Mouse (Mus musculus) cerebellum, adult (tissue): ENCODE measurements around the gene Sec14l5.
"Not testable (repeated sequence)": the region's sequence is repeated elsewhere in the genome, so short reads cannot be mapped to it uniquely, and the experiment has no call there.

Source experiments
- ATAC-seq: cut with Nextera tagmentation; 2 replicates; pipeline ENCODE4 v1.9.2; 2017; ENCODE audit warnings: mild to moderate bottlenecking, moderate library complexity, mixed read lengths; ENCODE audit not compliant: insufficient number of reproducible peaks, low FRiP score, low TSS enrichment

Sec14l5 gene

DNA sequence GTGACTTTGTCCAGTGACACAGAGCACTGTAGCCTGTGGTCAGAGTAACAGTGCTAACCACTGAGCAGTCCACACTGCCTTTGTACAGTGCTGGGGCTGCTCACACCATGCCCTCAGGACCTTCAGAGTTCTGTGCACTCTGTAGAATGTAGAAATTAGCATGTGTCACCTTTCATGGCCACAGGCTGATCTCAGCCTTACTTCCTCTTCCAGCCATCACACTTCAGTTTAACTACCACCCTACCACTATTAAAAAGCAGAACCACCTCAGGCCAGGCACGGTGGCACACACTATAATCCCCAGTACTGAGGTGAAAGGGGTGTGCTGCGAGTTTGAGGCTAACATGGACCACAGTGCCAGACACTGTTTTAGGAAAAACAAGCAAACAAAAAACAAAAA lies 63.5 kb downstream of the Sec14l5 start:
- ATAC-seq: no peak

GRCm38 (mm10) chr16:5212150-5212549 lies 65.2 kb downstream of the Sec14l5 start:
- ATAC-seq: no peak

GRCm38 (mm10) chr16:5214126-5214525 lies 67.2 kb downstream of the Sec14l5 start:
- ATAC-seq: no peak

GRCm38 (mm10) chr16:5216686-5217085 lies 69.8 kb downstream of the Sec14l5 start:
- ATAC-seq: no peak

DNA sequence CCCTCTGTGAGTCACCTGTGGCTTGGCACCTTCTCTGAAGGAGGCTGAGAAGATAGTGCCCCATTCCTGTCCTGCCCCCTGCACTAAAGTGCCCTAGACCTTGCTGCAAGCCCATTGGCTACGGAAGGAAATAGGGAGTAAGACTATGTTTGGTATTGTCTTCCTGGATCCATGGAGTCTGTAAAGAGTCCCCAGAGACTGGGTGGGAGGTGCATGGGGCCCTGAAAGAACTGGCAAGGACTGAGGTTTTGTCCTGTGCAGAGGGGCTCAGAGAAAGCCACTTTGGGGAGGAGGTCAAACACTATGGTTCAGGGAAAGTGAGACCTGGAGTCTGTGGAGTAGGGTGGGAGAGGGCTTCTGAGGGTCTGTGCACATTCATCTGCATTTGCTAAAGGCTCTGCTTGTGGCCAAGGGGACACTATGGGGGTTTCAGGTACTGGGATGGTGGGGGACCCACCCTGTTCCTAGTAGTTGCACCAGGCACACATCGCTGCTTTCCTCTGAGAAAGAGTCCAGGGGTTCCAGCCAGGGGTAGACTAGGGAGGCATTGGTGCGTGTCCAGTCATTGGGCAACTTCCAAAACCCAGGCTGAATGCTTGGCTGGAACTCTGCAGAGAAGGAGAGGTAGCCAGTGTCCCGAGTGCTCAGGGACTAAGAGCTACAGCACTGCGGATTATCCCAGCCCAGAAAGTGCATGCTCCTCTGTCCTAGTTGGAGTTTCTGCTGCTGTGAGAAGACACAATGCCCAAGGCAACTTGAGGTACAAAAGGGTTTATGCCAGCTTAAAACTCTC lies 70.6 kb downstream of the Sec14l5 start:
- no peak for ATAC-seq

DNA sequence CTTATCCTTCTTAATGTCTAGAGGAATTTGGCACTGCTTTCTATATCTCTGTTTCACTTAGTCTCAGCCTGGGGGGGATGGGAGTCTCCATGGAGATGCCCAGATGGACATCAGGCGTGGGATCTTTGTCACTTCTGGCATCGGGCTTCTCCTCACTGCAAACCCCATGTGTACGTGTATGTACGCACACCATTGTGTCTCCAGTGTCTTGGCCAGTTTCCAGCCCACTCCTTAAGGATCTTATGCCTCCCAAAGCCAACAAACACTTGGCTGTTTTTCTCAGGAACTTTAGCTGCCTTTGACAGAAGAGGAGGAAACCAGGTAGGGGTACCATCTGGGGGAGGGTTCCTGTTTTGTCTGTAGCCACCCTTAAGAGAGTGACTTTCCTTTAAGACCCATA lies 74.5 kb downstream of the Sec14l5 start:
- no peak for ATAC-seq

DNA sequence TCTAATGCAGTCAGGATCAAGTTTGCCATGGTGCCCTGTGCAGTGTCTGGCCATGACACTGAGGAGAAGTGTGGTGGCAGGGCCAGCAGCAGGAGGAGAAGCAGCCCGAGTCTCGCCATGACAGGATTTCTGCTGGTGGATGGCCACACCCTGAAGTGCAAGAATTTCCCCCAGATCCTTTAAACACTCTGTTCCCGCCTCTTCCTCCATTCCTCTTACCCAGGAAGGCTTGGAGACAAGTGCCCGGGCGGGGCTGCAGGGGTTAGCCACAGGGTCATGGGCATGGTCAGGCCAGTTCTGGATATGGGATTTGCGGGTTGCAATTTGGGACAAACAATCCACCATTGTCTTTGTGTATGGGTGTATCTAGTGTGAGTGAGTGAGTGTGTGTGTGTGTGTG lies 75.2 kb downstream of the Sec14l5 start, which contains the start of gene AU021092:
AU021092 (minus strand) TSS at position 160 of the 400 bp plus-strand sequence.
- no peak for ATAC-seq

DNA sequence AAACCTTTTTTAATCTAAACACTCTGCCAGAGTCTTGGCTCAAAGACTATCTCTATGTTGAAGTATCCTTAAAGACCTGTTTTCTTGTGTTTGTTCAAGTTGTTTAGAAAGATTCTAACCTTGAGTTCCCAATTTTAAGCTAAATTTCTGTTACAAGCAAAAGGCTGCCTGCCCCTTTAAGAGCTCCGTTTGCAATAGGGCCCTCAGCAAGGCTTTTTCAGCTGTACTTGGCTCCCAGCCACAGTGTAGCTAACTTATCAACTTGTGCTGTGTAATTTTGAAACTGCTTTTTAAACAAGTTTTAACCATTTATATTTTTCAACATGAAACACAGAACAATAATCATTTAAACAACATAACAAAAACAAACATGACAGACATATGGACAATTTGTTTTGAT lies 79.6 kb downstream of the Sec14l5 start:
- not testable (repeated sequence) for ATAC-seq

DNA sequence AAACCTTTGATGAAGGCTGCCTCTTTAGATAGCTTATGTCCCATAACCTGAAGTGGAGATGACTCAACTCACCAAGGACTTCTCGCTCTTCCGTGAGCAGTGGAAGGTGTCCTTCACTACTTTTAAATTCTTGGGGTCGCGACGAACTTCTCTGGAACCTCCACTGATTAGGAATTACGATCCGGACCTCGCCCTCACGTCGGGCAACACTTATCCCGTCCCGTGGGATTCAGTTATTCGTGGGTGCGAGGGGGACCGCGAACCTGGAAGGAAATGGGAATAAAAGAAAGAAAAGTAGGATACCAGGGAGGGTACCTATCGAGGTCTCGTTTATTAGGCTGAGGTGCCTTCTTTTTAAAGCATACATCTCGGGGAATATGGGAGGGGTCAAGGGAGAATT lies 80.6 kb downstream of the Sec14l5 start:
- ATAC-seq: not testable (repeated sequence)

- ATAC-seq: not testable (repeated sequence)
Observed at GRCm38 (mm10) chr16:5228103-5228502, 81.2 kb downstream of the Sec14l5 start.

- 0 out of 2 replicates have a peak, but pooled peaks have one; percentile 11 for ATAC-seq
Observed at GRCm38 (mm10) chr16:5232982-5233381, 86.1 kb downstream of the Sec14l5 start.

DNA sequence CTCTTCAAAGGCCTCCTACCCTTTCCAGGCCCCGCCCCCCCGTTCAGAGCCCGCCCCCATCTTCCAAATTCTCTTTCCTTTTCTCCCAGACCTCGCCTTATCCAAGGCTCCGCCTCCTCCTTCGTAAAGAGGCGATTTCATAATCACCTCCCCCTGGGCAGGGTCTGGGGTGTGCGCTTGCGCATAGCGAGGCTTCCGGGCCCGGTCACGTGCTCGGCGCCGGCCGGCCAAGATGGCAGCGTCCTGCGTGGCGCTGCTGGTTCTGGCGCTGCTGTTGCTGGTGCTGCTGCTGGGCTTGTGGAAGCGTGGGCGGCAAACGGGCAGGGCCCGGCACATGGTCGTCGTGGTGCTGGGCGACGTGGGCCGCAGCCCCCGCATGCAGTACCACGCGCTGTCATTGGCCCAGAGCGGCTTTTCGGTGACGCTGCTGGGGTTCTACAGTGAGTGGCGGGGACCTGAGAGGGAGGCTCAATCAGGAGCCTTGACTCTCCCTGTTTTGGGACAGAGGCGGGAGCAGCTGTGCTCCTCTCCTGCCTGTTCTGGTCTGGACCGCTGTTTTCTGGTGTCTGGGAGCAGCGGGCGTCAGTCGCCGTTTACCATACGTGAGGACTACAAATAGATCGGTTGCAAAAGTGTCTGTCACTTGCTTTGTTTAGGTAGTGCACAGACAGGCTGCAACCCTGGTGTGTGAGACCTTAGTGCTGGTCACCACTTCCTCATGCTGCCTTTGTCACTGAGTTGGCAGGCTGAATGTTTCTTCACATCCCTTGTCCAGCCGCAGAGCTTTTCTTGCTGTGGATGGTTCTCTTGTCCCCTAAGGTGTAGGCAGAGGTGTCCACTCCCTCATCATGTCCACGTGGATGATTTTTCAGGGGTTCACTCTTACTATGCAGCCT lies 86.8 kb downstream of the Sec14l5 start, which contains the start of gene Alg1:
Alg1 (plus strand) TSS at position 204 of the 896 bp plus-strand sequence.
- ATAC-seq: peak; percentile 94
